Mouse (Mus musculus): Measurements from ENCODE around the gene Kcnq5. TPM values are rescaled to one million over a fixed set of nuclear protein-coding genes. Genes with fewer than 3 reads are reported as not detected.

The Kcnq5 gene
- polyA plus RNA-seq, 1 experiment from 2014 or later = 2.4 TPM

GRCm38 (mm10) chr1:21940831-21941230, 20.9 kb downstream of the Kcnq5 start:
- Histone ChIP-seq H3K27ac (no peak overlapping the region), H3K9ac (no peak overlapping the region), H3K9me3 (no peaks in the 10 kb centered on the region), H3K4me2 (no peak overlapping the region), H3K4me3 (no peak overlapping the region), H3K27me3 (no peaks in the 10 kb centered on the region), H3K36me3 (no peaks in the 10 kb centered on the region), H3K4me1 (no peaks in the 10 kb centered on the region)
- ATAC-seq (ENCODE audit: insufficient number of reproducible peaks, insufficient read depth, low FRiP score, low TSS enrichment, low read depth) = no peak
- WGBS = 72% methylated on average over 4 of the region's 4 CpGs

- Histone ChIP-seq H3K27me3 (no peaks in the 10 kb centered on the region), H3K9ac (no peak overlapping the region), H3K9me3 (no peaks in the 10 kb centered on the region), H3K4me2 (no peak overlapping the region), H3K4me1 (no peaks in the 10 kb centered on the region), H3K36me3 (no peaks in the 10 kb centered on the region), H3K27ac (no peak overlapping the region), H3K4me3 (no peak overlapping the region)
- no peak for ATAC-seq (ENCODE audit: insufficient number of reproducible peaks, insufficient read depth, low FRiP score, low TSS enrichment, low read depth)
- WGBS = 90% methylated on average over 4 of the region's 4 CpGs
These were observed 34.6 kb downstream of the Kcnq5 start for GRCm38 (mm10) chr1:21927182-21927581.

- no peaks in the 10 kb centered on the region for H3K4me1 ChIP-seq
- WGBS = 85% methylated on average over 1 of the region's 1 CpGs
- H3K4me3 ChIP-seq = no peak overlapping the region
- H3K4me2 ChIP-seq = no peak overlapping the region
- no peak for ATAC-seq (ENCODE audit: insufficient number of reproducible peaks, insufficient read depth, low FRiP score, low TSS enrichment, low read depth)
- H3K27me3 ChIP-seq = no peaks in the 10 kb centered on the region
- no peak overlapping the region for H3K27ac ChIP-seq
- H3K9ac ChIP-seq = no peak overlapping the region
- no peaks in the 10 kb centered on the region for H3K36me3 ChIP-seq
- H3K9me3 ChIP-seq = no peaks in the 10 kb centered on the region
These were observed 38.5 kb downstream of the Kcnq5 start for GRCm38 (mm10) chr1:21923293-21923642.

GRCm38 (mm10) chr1:21922578-21923292, 39.0 kb downstream of the Kcnq5 start:
- H3K27me3 ChIP-seq = no peaks in the 10 kb centered on the region
- 81% methylated on average over 8 of the region's 8 CpGs for WGBS
- no peaks in the 10 kb centered on the region for H3K9me3 ChIP-seq
- no peak for ATAC-seq (ENCODE audit: insufficient number of reproducible peaks, insufficient read depth, low FRiP score, low TSS enrichment, low read depth)
- no peak overlapping the region for H3K4me3 ChIP-seq
- H3K36me3 ChIP-seq = no peaks in the 10 kb centered on the region
- H3K27ac ChIP-seq = no peak overlapping the region
- no peak overlapping the region for H3K4me2 ChIP-seq
- H3K9ac ChIP-seq = no peak overlapping the region
- H3K4me1 ChIP-seq = no peaks in the 10 kb centered on the region

GRCm38 (mm10) chr1:21919276-21919675, 42.5 kb downstream of the Kcnq5 start:
- H3K4me2 ChIP-seq = no peak overlapping the region
- no peaks in the 10 kb centered on the region for H3K4me1 ChIP-seq
- H3K27ac ChIP-seq = no peak overlapping the region
- H3K9ac ChIP-seq = no peak overlapping the region
- no peak overlapping the region for H3K4me3 ChIP-seq
- no peaks in the 10 kb centered on the region for H3K27me3 ChIP-seq
- no peak for ATAC-seq (ENCODE audit: insufficient number of reproducible peaks, insufficient read depth, low FRiP score, low TSS enrichment, low read depth)
- no peaks in the 10 kb centered on the region for H3K9me3 ChIP-seq
- H3K36me3 ChIP-seq = no peaks in the 10 kb centered on the region
- WGBS = 63% methylated on average over 6 of the region's 6 CpGs

GRCm38 (mm10) chr1:21896067-21896719, 65.5 kb downstream of the Kcnq5 start:
- H3K9me3 ChIP-seq = no peaks in the 10 kb centered on the region
- ATAC-seq (ENCODE audit: insufficient number of reproducible peaks, insufficient read depth, low FRiP score, low TSS enrichment, low read depth) = no peak
- no peaks in the 10 kb centered on the region for H3K4me1 ChIP-seq
- no peaks in the 10 kb centered on the region for H3K36me3 ChIP-seq
- no peak overlapping the region for H3K4me3 ChIP-seq
- H3K27ac ChIP-seq = no peak overlapping the region
- WGBS = 72% methylated on average over 5 of the region's 5 CpGs
- no peaks in the 10 kb centered on the region for H3K27me3 ChIP-seq
- no peak overlapping the region for H3K9ac ChIP-seq
- no peak overlapping the region for H3K4me2 ChIP-seq

- Histone ChIP-seq H3K4me3 (no peak overlapping the region), H3K4me1 (no peaks in the 10 kb centered on the region), H3K27ac (no peak overlapping the region), H3K9me3 (no peaks in the 10 kb centered on the region), H3K4me2 (no peak overlapping the region), H3K27me3 (no peaks in the 10 kb centered on the region), H3K36me3 (no peaks in the 10 kb centered on the region), H3K9ac (no peak overlapping the region)
- WGBS = 72% methylated on average over 3 of the region's 3 CpGs
- no peak for ATAC-seq (ENCODE audit: insufficient number of reproducible peaks, insufficient read depth, low FRiP score, low TSS enrichment, low read depth)
These were observed 78.0 kb downstream of the Kcnq5 start for GRCm38 (mm10) chr1:21883747-21884146.

- H3K9ac ChIP-seq = no peak overlapping the region
- no peak overlapping the region for H3K4me3 ChIP-seq
- 33% methylated on average over 4 of the region's 4 CpGs for WGBS
- ATAC-seq (ENCODE audit: insufficient number of reproducible peaks, insufficient read depth, low FRiP score, low TSS enrichment, low read depth) = no peak
- H3K36me3 ChIP-seq = no peaks in the 10 kb centered on the region
- H3K9me3 ChIP-seq = no peaks in the 10 kb centered on the region
- no peaks in the 10 kb centered on the region for H3K27me3 ChIP-seq
- no peaks in the 10 kb centered on the region for H3K4me1 ChIP-seq
- H3K27ac ChIP-seq = no peak overlapping the region
- H3K4me2 ChIP-seq = no peak overlapping the region
These were observed 90.9 kb downstream of the Kcnq5 start for GRCm38 (mm10) chr1:21870889-21871288.

GRCm38 (mm10) chr1:21868484-21868883, 93.3 kb downstream of the Kcnq5 start:
- Histone ChIP-seq H3K9me3 (no peaks in the 10 kb centered on the region), H3K4me3 (no peak overlapping the region), H3K4me2 (no peak overlapping the region), H3K36me3 (no peaks in the 10 kb centered on the region), H3K4me1 (no peaks in the 10 kb centered on the region), H3K27ac (no peak overlapping the region), H3K27me3 (no peaks in the 10 kb centered on the region), H3K9ac (no peak overlapping the region)
- WGBS = 80% methylated on average over 1 of the region's 1 CpGs
- no peak for ATAC-seq (ENCODE audit: insufficient number of reproducible peaks, insufficient read depth, low FRiP score, low TSS enrichment, low read depth)

- ATAC-seq (ENCODE audit: insufficient number of reproducible peaks, insufficient read depth, low FRiP score, low TSS enrichment, low read depth) = no peak
- Histone ChIP-seq H3K4me2 (no peak overlapping the region), H3K36me3 (no peaks in the 10 kb centered on the region), H3K9me3 (no peaks in the 10 kb centered on the region), H3K4me3 (no peak overlapping the region), H3K27me3 (no peaks in the 10 kb centered on the region), H3K9ac (no peak overlapping the region), H3K4me1 (no peaks in the 10 kb centered on the region), H3K27ac (no peak overlapping the region)
- 69% methylated on average over 3 of the region's 3 CpGs for WGBS
These were observed 105.3 kb downstream of the Kcnq5 start for GRCm38 (mm10) chr1:21856399-21856798.

- H3K27ac ChIP-seq = no peak overlapping the region
- H3K4me3 ChIP-seq = no peak overlapping the region
- H3K4me2 ChIP-seq = no peak overlapping the region
- no peak for ATAC-seq (ENCODE audit: insufficient number of reproducible peaks, insufficient read depth, low FRiP score, low TSS enrichment, low read depth)
- H3K9me3 ChIP-seq = no peaks in the 10 kb centered on the region
- H3K27me3 ChIP-seq = no peaks in the 10 kb centered on the region
- no peaks in the 10 kb centered on the region for H3K36me3 ChIP-seq
- WGBS = 44% methylated on average over 3 of the region's 3 CpGs
- H3K4me1 ChIP-seq = peaks cover 2% of the 10 kb centered on the region; the same call in 1 of the 2 replicates
- no peak overlapping the region for H3K9ac ChIP-seq
These were observed 123.2 kb downstream of the Kcnq5 start for GRCm38 (mm10) chr1:21838534-21838933.

GRCm38 (mm10) chr1:21837387-21837786, 124.4 kb downstream of the Kcnq5 start:
- no peak overlapping the region for H3K9ac ChIP-seq
- 78% methylated on average over 2 of the region's 2 CpGs for WGBS
- no peak for ATAC-seq (ENCODE audit: insufficient number of reproducible peaks, insufficient read depth, low FRiP score, low TSS enrichment, low read depth)

More at GRCm38 (mm10) chr1:21837387-21837786, 124.4 kb downstream of the Kcnq5 start:
- Histone ChIP-seq H3K4me3 (no peak overlapping the region), H3K4me1 (peaks cover 2% of the 10 kb centered on the region; the same call in 1 of the 2 replicates), H3K4me2 (no peak overlapping the region), H3K27ac (no peak overlapping the region), H3K9me3 (no peaks in the 10 kb centered on the region), H3K27me3 (no peaks in the 10 kb centered on the region), H3K36me3 (no peaks in the 10 kb centered on the region)
